Mouse (Mus musculus): ENCODE data around the gene Tmem159. TPM values are rescaled to one million over a fixed set of nuclear protein-coding genes. Genes with fewer than 3 reads are reported as not detected.

Gene Tmem159
- polyA plus RNA-seq, 1 experiment from 2014 or later = 35.6 TPM

DNA sequence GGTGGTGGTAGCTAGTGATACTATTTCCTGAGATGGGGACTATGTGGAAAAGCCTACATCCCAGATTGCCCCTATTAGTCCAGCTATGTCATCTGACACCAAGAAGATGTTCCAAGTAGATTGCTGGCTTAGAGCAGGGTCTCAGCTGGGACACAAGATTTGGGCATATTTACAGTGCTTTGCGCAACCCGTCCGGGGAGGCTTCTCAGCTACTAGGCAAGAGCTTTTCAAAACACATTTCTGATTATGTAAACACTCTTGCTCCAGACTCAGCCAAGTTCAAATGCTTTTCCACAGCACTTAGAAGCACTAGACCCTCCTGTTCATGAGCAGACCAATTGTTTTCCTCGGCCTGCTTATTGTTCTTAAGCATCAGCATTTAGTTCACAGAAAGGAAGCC, 21.6 kb downstream of the Tmem159 start:
- WGBS = 42% methylated on average over 4 of the region's 4 CpGs
- H3K4me1 ChIP-seq (ENCODE audit: control insufficient read depth, insufficient read depth, low read length) = peaks cover 6% of the 10 kb centered on the region
- H3K4me2 ChIP-seq (ENCODE audit: low read depth, low read length) = no peak overlapping the region
- no peak overlapping the region for H3K9ac ChIP-seq (ENCODE audit: low read length)
- no peaks in the 10 kb centered on the region for H3K9me3 ChIP-seq (replicated peaks; ENCODE audit: control insufficient read depth, low read length)
- H3K4me3 ChIP-seq (replicated peaks; ENCODE audit: low read length) = no peak overlapping the region
- 0 out of 2 replicates have a peak, but pooled peaks have one; percentile 26 for ATAC-seq (ENCODE audit: insufficient read depth, low FRiP score)
- no peaks in the 10 kb centered on the region; the same call in 1 of the 2 replicates for H3K36me3 ChIP-seq (ENCODE audit: control insufficient read depth, insufficient read depth, low read length)
- H3K27me3 ChIP-seq (ENCODE audit: control insufficient read depth, insufficient read depth, low read length) = no peaks in the 10 kb centered on the region
- peak overlapping the region; percentile 2; the same call in 1 of the 2 replicates for H3K27ac ChIP-seq (ENCODE audit: low read length)

DNA sequence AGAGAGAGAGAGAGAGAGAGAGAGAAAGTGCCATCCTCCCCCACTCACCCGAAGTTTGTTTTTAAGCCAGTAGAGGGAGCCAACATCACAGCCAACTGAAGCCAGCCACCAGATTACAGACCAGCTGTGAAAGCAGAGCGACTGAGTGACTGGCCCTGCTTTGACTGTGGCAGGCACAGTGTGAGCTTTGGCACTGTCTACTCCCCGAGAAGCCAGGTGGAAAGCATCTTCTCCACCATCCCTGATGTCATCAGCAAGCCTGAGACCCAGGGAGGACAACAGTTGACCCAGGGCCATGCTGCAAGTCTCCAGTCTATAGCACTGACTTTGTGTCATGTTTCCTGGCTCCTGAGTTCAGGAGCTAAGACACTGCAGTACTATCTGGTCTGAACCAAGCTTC, 22.7 kb downstream of the Tmem159 start:
- no peak overlapping the region for H3K4me2 ChIP-seq (ENCODE audit: low read depth, low read length)
- H3K4me1 ChIP-seq (ENCODE audit: control insufficient read depth, insufficient read depth, low read length) = peaks cover 6% of the 10 kb centered on the region
- H3K9ac ChIP-seq (ENCODE audit: low read length) = no peak overlapping the region
- no peaks in the 10 kb centered on the region for H3K9me3 ChIP-seq (replicated peaks; ENCODE audit: control insufficient read depth, low read length)
- 2% methylated on average over 3 of the region's 3 CpGs for WGBS
- no peaks in the 10 kb centered on the region for H3K27me3 ChIP-seq (ENCODE audit: control insufficient read depth, insufficient read depth, low read length)
- H3K27ac ChIP-seq (ENCODE audit: low read length) = no peak overlapping the region
- H3K4me3 ChIP-seq (replicated peaks; ENCODE audit: low read length) = no peak overlapping the region
- H3K36me3 ChIP-seq (ENCODE audit: control insufficient read depth, insufficient read depth, low read length) = no peaks in the 10 kb centered on the region; the same call in 1 of the 2 replicates
- peak; percentile 74 for ATAC-seq (ENCODE audit: insufficient read depth, low FRiP score)

DNA sequence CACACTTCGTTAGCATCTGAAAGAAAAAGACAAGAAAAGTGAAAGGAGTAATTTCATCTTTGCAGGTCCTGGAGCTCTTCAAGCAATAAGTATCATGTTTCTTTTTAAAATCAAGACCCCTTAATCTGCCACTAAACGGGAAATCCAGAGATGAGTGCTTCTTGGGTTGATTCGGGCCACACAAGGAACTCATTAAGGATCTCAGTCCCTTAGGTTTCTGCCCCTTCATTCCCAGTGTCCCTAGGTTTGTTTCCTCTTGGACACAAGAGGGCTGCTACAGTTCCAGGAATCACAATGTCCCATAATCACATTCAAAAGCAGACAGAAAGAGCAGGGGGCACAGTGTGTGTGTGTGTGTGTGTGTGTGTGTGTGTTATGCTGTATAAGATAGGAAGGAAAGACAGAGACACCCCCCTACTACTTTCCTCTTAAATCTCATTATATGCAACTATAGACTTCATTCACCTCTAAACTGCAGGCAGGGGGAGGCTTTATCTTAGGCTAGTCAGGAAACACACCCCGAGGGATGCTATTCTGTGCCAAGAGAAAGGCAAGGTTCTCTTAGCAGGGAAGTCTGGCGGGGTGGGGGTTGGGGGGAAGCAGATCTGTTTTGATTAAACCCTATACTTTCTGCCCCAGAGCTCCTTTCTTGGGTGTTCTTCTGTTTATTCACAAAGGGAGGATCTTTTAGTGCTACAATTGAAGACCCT, 25.0 kb downstream of the Tmem159 start:
- Histone ChIP-seq H3K36me3 (ENCODE audit: control insufficient read depth, insufficient read depth, low read length) (no peaks in the 10 kb centered on the region), H3K4me1 (ENCODE audit: control insufficient read depth, insufficient read depth, low read length) (peaks cover 6% of the 10 kb centered on the region), H3K4me3 (replicated peaks; ENCODE audit: low read length) (no peak overlapping the region), H3K9me3 (replicated peaks; ENCODE audit: control insufficient read depth, low read length) (no peaks in the 10 kb centered on the region), H3K27ac (ENCODE audit: low read length) (no peak overlapping the region), H3K27me3 (ENCODE audit: control insufficient read depth, insufficient read depth, low read length) (no peaks in the 10 kb centered on the region), H3K9ac (ENCODE audit: low read length) (no peak overlapping the region), H3K4me2 (ENCODE audit: low read depth, low read length) (no peak overlapping the region)
- ATAC-seq (ENCODE audit: insufficient read depth, low FRiP score) = no peak
- WGBS = 46% methylated on average over 5 of the region's 5 CpGs

DNA sequence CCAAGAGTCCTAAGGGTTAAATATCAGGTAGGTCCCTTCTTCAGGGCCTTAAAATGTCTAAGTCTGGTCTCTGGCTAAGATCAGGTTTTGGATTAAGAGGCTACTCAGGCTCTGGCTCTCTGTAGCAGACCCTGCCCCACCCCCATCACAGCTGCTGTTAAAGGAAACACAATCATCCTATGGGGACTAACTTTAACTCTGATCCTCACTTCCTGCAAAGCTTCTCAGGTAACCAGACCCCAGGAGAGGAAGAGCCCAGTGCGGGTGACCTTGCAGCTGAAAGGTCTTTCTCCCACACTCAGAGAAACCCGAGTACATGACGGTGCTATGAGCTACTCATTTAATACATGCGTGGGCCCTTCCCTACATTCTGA, 25.5 kb downstream of the Tmem159 start:
- Histone ChIP-seq H3K4me3 (replicated peaks; ENCODE audit: low read length) (no peak overlapping the region), H3K27ac (ENCODE audit: low read length) (no peak overlapping the region), H3K4me1 (ENCODE audit: control insufficient read depth, insufficient read depth, low read length) (peaks cover 6% of the 10 kb centered on the region), H3K27me3 (ENCODE audit: control insufficient read depth, insufficient read depth, low read length) (no peaks in the 10 kb centered on the region), H3K9me3 (replicated peaks; ENCODE audit: control insufficient read depth, low read length) (no peaks in the 10 kb centered on the region), H3K36me3 (ENCODE audit: control insufficient read depth, insufficient read depth, low read length) (no peaks in the 10 kb centered on the region), H3K9ac (ENCODE audit: low read length) (no peak overlapping the region), H3K4me2 (ENCODE audit: low read depth, low read length) (no peak overlapping the region)
- WGBS = 42% methylated on average over 4 of the region's 4 CpGs
- ATAC-seq (ENCODE audit: insufficient read depth, low FRiP score) = no peak

DNA sequence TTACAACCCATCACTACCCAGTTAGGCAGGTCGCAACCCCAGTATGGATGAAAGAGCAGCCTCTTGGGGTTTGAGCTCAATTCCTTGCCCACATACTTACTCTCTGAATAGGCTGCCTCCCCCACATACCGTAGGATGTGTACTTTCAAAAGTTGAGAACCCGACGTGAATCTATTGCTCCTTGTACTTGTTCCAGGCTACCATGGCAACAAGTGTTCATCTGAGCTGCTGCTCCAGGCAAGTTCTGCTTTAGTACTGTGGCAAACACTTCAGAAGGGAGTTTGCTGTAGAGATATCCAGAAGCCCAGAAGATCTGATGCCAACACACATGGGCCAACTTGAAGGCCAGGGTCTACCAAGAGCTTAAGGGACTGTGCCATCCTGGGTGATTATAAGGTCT, 26.8 kb downstream of the Tmem159 start:
- no peak overlapping the region for H3K9ac ChIP-seq (ENCODE audit: low read length)
- H3K4me2 ChIP-seq (ENCODE audit: low read depth, low read length) = no peak overlapping the region
- 64% methylated on average over 4 of the region's 4 CpGs for WGBS
- H3K4me1 ChIP-seq (ENCODE audit: control insufficient read depth, insufficient read depth, low read length) = peaks cover 6% of the 10 kb centered on the region
- no peaks in the 10 kb centered on the region for H3K27me3 ChIP-seq (ENCODE audit: control insufficient read depth, insufficient read depth, low read length)
- no peaks in the 10 kb centered on the region for H3K36me3 ChIP-seq (ENCODE audit: control insufficient read depth, insufficient read depth, low read length)
- H3K9me3 ChIP-seq (replicated peaks; ENCODE audit: control insufficient read depth, low read length) = no peaks in the 10 kb centered on the region
- H3K4me3 ChIP-seq (replicated peaks; ENCODE audit: low read length) = no peak overlapping the region
- H3K27ac ChIP-seq (ENCODE audit: low read length) = no peak overlapping the region
- ATAC-seq (ENCODE audit: insufficient read depth, low FRiP score) = no peak; the same call in 1 of the 2 replicates

DNA sequence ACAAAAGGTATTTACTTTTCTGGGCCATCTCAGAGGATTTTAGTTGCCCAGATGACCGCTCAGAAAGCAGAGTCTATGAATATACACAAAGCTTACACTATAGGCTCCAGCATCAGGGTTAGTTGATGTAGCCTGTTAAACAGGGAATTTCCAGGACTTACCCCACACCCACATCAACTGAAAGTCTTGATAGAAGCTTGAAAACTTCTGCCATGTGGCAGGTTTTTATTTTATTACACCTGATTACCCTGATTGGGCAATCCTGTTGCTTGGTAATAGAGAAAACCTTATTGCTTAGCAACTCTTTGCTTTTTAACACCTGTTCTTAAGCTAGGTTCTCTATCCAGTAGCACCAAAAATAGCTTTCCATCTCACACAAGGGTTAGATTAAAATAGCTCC, 40.6 kb downstream of the Tmem159 start:
- no peak overlapping the region for H3K4me3 ChIP-seq (replicated peaks; ENCODE audit: low read length)
- H3K9me3 ChIP-seq (replicated peaks; ENCODE audit: control insufficient read depth, low read length) = no peaks in the 10 kb centered on the region
- H3K36me3 ChIP-seq (ENCODE audit: control insufficient read depth, insufficient read depth, low read length) = no peaks in the 10 kb centered on the region
- H3K4me1 ChIP-seq (ENCODE audit: control insufficient read depth, insufficient read depth, low read length) = no peaks in the 10 kb centered on the region
- no peak overlapping the region for H3K4me2 ChIP-seq (ENCODE audit: low read depth, low read length)
- H3K9ac ChIP-seq (ENCODE audit: low read length) = no peak overlapping the region
- no peaks in the 10 kb centered on the region for H3K27me3 ChIP-seq (ENCODE audit: control insufficient read depth, insufficient read depth, low read length)
- WGBS = 73% methylated on average over 1 of the region's 1 CpGs
- no peak overlapping the region for H3K27ac ChIP-seq (ENCODE audit: low read length)
- no peak for ATAC-seq (ENCODE audit: insufficient read depth, low FRiP score)

DNA sequence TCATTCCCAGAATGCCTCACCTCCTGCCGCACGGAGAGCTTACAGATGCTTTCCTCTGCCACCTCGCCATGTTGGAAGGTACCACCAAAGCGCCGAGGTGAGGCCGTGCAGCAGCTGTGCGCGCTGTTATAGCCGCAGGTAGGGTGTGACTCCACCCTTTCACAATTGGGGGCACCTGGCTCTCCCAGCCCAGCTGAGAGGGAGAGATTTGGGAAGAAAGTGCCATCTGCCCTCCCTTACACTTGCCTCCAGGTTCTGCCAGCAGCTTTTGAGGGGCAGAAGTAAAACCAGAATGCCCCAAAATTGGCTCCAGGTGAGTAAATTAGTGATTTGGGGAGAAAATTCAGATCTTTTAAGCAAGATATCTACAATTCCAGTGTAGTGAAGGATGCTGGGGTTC, 43.0 kb downstream of the Tmem159 start, which contains the start of gene Zp2:
Zp2 (minus strand) TSS at position 101 of the 400 bp plus-strand sequence.
- H3K27ac ChIP-seq (ENCODE audit: low read length) = no peak within 1 kb of the TSS
- H3K36me3 ChIP-seq (ENCODE audit: control insufficient read depth, insufficient read depth, low read length) = no peaks in the 10 kb centered on the region
- 73% methylated on average over 9 of the region's 9 CpGs for WGBS
- no peak for ATAC-seq (ENCODE audit: insufficient read depth, low FRiP score)
- no peaks in the 10 kb centered on the region for H3K9me3 ChIP-seq (replicated peaks; ENCODE audit: control insufficient read depth, low read length)
- H3K4me1 ChIP-seq (ENCODE audit: control insufficient read depth, insufficient read depth, low read length) = no peaks in the 10 kb centered on the region
- H3K4me2 ChIP-seq (ENCODE audit: low read depth, low read length) = no peak within 1 kb of the TSS
- no peak within 1 kb of the TSS for H3K4me3 ChIP-seq (replicated peaks; ENCODE audit: low read length)
- no peaks in the 10 kb centered on the region for H3K27me3 ChIP-seq (ENCODE audit: control insufficient read depth, insufficient read depth, low read length)
- H3K9ac ChIP-seq (ENCODE audit: low read length) = no peak within 1 kb of the TSS

DNA sequence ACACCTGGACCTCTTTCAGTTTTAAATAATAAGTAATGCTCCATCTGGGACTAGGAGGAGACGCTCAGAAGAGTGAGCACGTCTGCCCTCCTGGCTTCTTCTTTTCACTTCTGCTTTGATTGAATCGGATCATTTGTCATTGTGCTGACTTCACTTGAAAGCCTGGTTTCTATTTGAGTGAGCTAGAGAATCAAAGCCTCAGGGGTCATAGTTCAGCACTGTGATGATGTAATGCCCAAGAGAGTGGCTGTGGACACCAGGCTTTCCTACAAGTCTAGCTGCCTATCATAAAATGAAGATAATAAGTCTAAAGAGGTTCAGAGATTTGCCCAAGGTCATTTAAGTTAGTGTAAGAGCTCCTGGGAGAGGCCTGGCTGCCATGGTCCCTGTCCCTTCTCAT, 48.1 kb downstream of the Tmem159 start:
- ATAC-seq (ENCODE audit: insufficient read depth, low FRiP score) = no peak
- Histone ChIP-seq H3K9me3 (replicated peaks; ENCODE audit: control insufficient read depth, low read length) (no peaks in the 10 kb centered on the region), H3K36me3 (ENCODE audit: control insufficient read depth, insufficient read depth, low read length) (no peaks in the 10 kb centered on the region), H3K9ac (ENCODE audit: low read length) (no peak overlapping the region), H3K27me3 (ENCODE audit: control insufficient read depth, insufficient read depth, low read length) (no peaks in the 10 kb centered on the region), H3K27ac (ENCODE audit: low read length) (no peak overlapping the region), H3K4me2 (ENCODE audit: low read depth, low read length) (no peak overlapping the region), H3K4me1 (ENCODE audit: control insufficient read depth, insufficient read depth, low read length) (no peaks in the 10 kb centered on the region), H3K4me3 (replicated peaks; ENCODE audit: low read length) (no peak overlapping the region)
- WGBS = 22% methylated on average over 3 of the region's 3 CpGs

DNA sequence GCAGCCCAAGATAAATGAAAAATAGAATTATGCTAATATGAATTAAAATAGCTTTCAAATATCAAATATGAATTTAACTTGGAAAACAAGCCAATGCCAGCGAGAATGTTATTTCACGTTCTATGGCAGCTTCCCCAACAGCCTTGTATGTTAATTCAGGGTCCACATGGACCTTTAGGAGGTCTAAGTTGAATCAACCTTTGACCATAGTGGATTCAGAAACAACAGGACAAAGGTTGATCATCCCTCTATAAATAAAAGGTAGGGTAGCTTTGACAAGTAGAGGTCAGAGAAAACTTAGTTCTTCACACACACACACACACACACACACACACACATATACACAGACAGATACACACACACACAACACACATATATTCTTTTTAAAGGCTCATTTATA, 48.7 kb downstream of the Tmem159 start:
- Histone ChIP-seq H3K4me1 (ENCODE audit: control insufficient read depth, insufficient read depth, low read length) (no peaks in the 10 kb centered on the region), H3K27me3 (ENCODE audit: control insufficient read depth, insufficient read depth, low read length) (no peaks in the 10 kb centered on the region), H3K4me3 (replicated peaks; ENCODE audit: low read length) (no peak overlapping the region), H3K9me3 (replicated peaks; ENCODE audit: control insufficient read depth, low read length) (no peaks in the 10 kb centered on the region), H3K4me2 (ENCODE audit: low read depth, low read length) (no peak overlapping the region), H3K36me3 (ENCODE audit: control insufficient read depth, insufficient read depth, low read length) (no peaks in the 10 kb centered on the region), H3K27ac (ENCODE audit: low read length) (no peak overlapping the region), H3K9ac (ENCODE audit: low read length) (no peak overlapping the region)
- 86% methylated on average over 2 of the region's 2 CpGs for WGBS
- ATAC-seq (ENCODE audit: insufficient read depth, low FRiP score) = no peak

All from stomach, embryonic 16.5 days (tissue).